Mouse (Mus musculus) gastrocnemius, adult 2 months (tissue): ENCODE results near the gene Tnfrsf25. TPM values are rescaled to one million over a fixed set of nuclear protein-coding genes. Genes with fewer than 3 reads are reported as not detected.

Source experiments
- DNase-seq: peaks from one replicate; pipeline ENCODE4 v3.0.0; 2022
- H3K27ac ChIP-seq: fragments of 200-600 bp; 2 replicates; pipeline ENCODE4 v1.8.1; 2022; ENCODE audit warnings: mild to moderate bottlenecking
- H3K4me3 ChIP-seq: fragments of 200-600 bp; 2 replicates; pipeline ENCODE4 v1.8.1; 2022; ENCODE audit warnings: mild to moderate bottlenecking, moderate library complexity
- CTCF ChIP-seq: fragments of 200-600 bp; IDR thresholded peaks from 2 replicates; pipeline ENCODE4 v1.8.1; 2022; ENCODE audit warnings: antibody characterized with exemption, mild to moderate bottlenecking, moderate library complexity
- intact Hi-C: fragments of 180-260 bp; cut with DNase I; formaldehyde crosslinking; loops from one replicate; pipeline ENCODE4 v1.15.1; 2025
- total RNA-seq, 2 experiments: library from RNA; stranded (reverse); gene quantifications; 2 replicates each; pipeline ENCODE4 v1.2.3; 2021

Gene Tnfrsf25
- total RNA-seq, 2 experiments from 2014 or later, result 0.38 to 2.0 TPM

DNA sequence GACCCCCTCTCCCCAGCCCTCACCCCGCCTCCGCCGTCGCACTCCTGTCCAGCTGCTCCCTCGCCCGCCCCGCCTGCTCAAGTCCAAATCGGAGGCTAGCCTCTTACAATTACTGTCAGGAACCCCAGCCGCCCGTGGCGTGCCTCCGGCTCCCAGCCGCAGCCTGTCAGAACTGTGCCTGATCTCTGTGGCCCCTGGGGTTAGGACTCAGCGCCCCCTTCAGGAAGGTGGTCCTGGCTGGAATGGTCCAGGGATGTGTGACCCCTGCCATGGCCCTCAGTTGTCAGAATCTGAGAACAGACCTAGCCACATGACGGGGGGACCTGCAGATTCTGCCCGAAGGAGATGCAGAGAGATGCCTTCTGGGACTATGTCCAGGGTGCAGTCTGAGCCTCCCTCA, 1.7 kb upstream of the Tnfrsf25 start:
- intact Hi-C loops, result no loop called here
- Histone ChIP-seq H3K27ac (no peak overlapping the region), H3K4me3 (no peak overlapping the region)
- DNase-seq, result no peak
- TF ChIP-seq CTCF, result no peak

DNA sequence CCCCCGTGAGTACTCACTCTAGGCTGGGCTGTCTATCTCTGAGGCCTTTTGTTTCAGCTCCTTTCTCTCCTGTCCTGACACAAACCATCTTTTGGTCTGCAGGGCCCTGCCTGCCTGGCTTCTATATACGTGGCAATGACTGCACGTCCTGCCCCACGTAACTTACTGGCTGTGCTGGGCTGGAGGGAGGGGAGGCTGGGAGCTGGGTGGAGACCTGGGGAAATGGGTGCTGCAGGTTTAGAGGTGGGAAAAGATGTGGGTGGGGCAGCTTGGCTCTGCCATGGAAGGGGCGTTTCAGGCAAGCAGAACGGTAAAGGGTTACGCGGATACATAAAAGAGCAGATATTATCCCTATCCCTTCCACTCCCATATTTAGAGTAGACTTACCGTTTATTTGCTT, 1.8 kb downstream of the Tnfrsf25 start:
- no peak overlapping the region for H3K27ac ChIP-seq
- H3K4me3 ChIP-seq, result no peak overlapping the region
- DNase-seq, result no peak
- no peak for TF ChIP-seq CTCF
- intact Hi-C loops, result no loop called here

DNA sequence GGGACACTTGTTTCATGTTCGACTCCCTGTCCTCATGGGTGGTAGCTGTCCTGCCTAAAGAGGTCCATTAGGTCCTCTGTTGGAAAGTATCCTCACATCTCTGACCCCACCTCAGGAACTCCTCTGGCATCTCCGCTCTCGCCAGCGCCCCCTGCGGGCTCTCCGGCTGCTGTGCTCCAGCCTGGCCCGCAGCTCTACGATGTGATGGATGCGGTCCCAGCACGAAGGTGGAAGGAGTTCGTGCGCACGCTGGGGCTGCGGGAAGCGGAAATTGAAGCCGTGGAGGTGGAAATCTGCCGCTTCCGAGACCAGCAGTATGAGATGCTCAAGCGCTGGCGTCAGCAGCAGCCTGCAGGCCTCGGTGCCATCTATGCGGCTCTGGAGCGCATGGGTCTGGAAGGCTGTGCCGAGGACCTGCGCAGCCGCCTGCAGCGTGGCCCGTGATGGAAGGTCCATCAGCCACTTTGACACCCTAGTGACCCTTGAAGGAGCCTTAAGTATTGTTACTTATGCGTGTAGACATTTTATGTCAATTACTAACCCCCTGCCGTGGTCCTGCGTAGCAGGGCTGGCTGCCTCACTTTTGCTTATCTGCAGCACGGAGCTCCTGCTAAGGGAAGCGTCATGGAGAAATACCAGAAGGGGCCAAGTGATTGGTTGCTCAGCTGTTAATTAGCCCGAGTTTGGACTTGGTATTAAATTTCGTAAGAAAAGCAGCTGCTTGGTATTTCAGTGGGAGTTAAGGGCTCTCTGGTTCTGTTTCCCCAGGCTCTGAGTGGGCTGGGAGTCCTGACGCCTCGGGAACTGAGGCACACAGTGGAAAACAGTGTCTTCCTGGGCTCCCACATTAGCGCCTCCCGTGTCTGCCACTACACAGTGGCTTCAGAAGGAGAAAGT, 3.9 kb downstream of the Tnfrsf25 start:
- peak; percentile 66 for TF ChIP-seq CTCF
- intact Hi-C loops, result no loop called here
- H3K27ac ChIP-seq, result no peak overlapping the region
- peak; percentile 70 for DNase-seq
- peak overlapping the region; percentile 25 for H3K4me3 ChIP-seq

DNA sequence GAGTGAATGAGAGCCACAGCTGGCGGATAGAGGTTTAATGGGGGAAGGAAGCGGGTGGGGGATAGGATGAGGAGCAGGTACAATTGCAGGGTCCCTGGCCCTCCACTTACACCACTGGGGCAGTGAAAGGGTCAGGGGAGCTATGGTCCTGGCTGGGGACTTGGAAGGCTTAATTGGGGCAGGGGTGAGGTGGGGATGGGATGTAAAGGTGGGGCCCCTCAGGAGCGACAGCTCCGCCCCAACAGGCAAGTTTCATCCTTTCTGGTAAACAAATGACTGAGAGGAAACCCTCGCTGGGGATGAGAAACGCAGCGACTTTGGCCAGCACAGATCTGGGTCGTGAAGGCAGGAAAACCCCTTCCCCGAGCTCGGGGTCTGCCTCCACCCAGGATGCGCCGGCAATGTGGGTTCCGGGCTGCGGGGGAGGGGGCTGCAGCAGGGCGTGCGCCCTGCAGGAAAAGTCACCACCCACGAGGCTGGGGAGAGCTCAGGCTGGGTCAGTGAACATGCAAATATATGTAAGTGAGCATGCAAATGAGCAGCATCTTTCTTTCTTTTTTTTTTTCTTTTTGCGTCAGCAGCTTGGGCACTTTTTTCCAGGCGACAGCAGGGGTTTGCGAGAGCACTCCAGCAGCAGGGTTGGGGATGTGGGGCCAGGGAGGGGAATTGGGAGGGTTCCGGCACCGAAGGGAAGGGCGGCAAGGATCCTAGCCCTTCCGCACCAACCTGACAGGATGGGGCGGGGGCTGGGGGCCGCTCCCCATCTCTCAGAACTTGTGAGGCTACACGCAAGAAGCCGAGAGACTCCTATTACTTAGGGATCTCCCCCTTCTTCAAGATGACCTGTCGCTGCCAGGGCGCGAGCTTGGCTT, 4.8 kb downstream of the Tnfrsf25 start:
- intact Hi-C loops, result no loop called here
- Histone ChIP-seq H3K4me3 (peak overlapping the region; percentile 46), H3K27ac (no peak overlapping the region)
- TF ChIP-seq CTCF, result no peak
- DNase-seq, result no peak

DNA sequence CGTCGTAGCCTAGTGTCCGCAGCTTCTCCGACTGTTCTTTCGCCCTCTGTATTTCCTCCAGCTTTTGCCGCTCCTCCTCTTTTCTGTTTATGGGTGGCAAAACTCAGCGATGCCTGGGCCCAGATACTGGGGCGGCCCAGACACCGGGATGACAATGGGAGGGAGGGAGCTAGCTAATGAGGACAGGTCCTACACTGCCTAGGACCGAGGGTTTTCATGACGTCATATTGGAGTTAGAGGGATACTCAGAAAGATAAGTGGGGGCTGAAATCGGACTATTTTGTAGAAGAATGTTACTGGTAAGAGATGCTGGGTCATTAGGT, 5.4 kb downstream of the Tnfrsf25 start:
- DNase-seq, result no peak
- Histone ChIP-seq H3K4me3 (peak overlapping the region; percentile 46), H3K27ac (no peak overlapping the region)
- TF ChIP-seq CTCF, result no peak
- intact Hi-C loops, result no loop called here

DNA sequence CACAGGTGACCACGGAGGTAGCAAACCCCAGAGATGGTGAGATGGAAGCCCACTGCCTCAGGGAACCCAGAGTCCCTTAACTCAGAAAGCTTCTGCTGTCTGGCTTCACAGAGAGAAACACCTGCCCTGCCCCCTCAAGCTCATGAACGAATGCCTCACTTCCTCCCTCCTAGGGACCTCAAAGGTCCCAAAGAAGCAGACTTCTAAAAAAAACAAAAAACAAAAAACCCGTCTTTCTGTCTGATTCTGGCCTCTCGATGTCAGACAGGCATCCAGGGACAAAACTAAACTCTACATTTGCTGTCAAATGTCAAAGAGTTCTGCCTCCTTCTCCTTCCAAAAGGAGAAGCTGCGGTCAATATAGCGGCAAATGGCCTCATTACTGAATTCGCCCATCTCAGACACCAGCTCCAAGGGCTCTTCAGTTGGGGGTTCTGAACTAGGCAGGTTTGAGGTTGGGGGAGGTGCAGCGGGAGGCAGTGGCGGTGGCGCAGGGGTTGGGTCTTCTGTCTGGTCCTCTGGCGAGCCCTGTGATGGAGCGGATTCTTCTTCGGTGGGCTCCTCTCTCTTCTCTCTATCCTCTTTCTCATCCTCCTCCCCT, 8.7 kb downstream of the Tnfrsf25 start:
- Histone ChIP-seq H3K4me3 (peak overlapping the region; percentile 71), H3K27ac (no peak overlapping the region)
- no peak for TF ChIP-seq CTCF
- intact Hi-C loops, result no loop called here
- DNase-seq, result no peak

DNA sequence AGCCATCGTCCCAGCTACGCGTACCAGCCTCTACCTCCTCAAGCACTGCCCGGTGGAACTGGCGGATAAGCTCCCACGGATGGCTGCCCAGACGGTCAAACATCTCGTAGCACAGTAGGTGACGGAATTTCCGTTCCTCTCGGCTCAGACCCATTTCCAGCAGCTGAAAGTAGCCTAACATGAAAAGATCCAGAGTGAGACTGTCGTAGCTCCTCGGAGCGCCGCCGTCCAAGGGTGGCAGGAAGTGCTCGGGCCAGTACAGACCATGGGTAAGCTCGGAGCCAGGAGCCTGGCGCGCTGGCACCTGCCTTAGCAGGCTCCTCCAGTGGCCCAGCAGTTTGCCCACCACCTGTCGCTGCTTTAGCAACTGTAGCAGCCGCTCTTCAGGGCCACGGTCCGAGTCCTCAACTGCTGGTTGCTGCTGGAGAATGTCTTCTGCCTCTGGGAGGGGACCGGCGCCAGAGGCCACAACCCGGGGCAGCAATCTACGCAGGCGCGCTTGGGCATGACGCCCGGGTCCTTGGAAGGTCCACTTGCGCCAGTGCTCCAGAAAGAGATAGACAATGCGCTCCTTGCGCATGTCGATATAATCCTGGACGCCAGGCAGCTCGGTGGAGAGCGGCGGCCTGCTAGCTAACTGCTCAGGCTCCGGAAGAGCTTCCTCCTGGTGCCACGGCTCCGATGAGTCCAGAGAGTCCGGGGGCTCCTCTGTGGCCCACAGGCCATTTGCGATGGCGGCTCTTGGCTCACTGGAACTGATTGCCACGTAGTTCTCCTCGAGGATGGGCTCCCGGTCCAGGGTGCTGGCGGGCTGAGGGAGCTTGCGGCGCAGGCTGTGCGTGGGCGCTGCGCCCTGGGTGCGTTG, 9.7 kb downstream of the Tnfrsf25 start:
- intact Hi-C loops, result loop anchor here (5.0 kb wide), 1 partner anchor 1758 kb away; no protein-coding TSS in a partner anchor

DNA sequence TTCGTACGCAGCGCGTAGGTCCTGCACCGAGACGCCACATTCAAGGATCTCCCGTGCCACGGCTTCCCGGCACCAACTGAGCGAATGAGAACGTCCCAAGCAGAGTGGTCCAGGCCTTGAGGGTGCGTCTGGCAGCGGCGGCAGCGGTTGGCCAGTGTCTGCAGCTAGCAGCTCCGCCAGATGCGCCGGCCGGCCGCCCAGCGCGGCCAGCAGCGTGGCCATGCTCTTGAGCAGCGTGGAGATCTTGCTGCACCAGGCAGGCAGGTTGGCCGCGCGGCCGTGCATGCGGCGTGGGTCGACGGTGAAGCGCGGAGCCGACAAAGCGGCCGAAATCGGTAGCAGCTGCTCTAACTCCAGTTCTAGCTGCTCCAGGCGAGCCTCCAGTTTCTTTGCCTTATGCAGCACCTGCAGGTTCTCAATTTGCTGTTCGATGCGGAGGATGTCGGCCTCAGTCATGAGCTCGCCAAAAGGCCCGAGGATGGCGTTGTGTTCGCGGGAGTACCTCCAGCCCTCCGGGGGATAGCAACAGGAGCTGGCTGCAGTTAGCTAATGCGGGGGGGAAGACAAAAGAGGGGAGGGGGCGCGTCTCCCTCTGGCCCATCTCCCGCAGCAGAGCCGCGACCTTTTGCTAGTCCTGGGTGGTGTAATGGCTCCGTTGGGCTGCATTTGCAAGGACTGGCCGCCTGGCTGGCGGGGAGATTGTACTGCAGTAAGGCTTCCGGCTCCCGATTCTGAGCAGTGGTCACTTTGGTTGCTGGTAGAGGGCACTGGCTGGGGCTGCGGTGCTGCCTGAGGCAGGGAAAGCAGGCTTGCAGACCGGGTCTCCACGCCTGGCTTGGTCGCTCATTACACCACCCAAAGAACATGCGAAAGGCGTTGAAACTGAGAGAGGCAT, 10.5 kb downstream of the Tnfrsf25 start:
- DNase-seq, result no peak
- Histone ChIP-seq H3K27ac (0 out of 2 replicates have a peak overlapping the region, but pooled peaks have one; percentile 9), H3K4me3 (peak overlapping the region; percentile 71)
- intact Hi-C loops, result loop anchor here (5.0 kb wide), 1 partner anchor 1759 kb away; no protein-coding TSS in a partner anchor
- TF ChIP-seq CTCF, result no peak

More for the DNA sequence above, 9.7 kb downstream of the Tnfrsf25 start:
- TF ChIP-seq CTCF, result no peak
- peak; percentile 86 for DNase-seq
- Histone ChIP-seq H3K27ac (peak overlapping the region; percentile 9; the same call in 1 of the 2 replicates), H3K4me3 (peak overlapping the region; percentile 71)

DNA sequence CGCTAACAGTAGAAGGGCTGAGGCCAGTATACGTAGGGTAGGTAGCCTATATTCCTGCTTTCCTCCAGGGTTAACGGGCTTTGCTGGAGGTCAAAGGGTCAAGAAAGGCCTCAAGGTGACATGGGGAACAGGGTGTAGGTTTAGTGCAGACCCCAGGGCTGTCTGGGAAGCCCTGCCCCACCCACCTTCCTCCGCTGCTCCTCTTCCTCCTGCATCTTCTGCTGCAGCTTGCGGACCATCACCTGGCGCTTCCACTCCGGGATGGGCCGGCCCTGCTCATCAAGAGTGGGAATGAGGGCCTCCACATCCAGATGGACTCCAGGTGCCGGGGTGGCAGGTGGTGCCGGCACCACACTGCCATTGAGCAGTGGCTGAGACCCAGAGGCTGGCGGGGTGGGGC, 12.2 kb downstream of the Tnfrsf25 start:
- intact Hi-C loops, result loop anchor here (5.0 kb wide), 1 partner anchor 1761 kb away; no protein-coding TSS in a partner anchor
- Histone ChIP-seq H3K4me3 (no peak overlapping the region), H3K27ac (no peak overlapping the region)
- no peak for DNase-seq
- no peak for TF ChIP-seq CTCF

DNA sequence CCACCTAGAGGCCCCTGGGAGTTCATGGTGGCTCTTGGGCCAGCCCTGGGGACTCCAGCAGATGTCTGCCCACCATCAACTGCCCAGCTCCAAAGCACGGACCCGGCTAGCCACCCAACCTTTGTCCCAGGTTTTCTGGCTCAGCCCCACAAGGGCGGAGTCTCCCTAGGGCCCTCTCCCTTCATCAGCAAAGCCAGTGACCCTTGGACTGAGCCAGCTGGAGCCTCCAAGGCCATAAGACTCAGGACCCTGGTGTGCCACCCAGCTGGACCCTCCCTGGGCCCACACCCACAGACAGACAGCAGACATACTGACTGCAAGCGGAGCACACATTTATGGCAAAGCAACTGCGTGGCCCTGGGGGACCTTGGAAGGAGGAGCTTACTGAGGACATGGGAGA, 13.1 kb downstream of the Tnfrsf25 start:
- no peak overlapping the region for H3K4me3 ChIP-seq
- no peak overlapping the region for H3K27ac ChIP-seq
- intact Hi-C loops, result loop anchor here (5.0 kb wide), 1 partner anchor 1761 kb away; no protein-coding TSS in a partner anchor
- no peak for DNase-seq
- TF ChIP-seq CTCF, result no peak
